Mouse (Mus musculus) stomach, postnatal 0 days (tissue): ENCODE results near the gene Padi4.

ENCODE experiments used
- CTCF ChIP-seq: IDR thresholded peaks from 2 replicates; pipeline ENCODE4 v1.5.1; 2016; ENCODE audit warnings: antibody characterized with exemption, low read depth, mild to moderate bottlenecking, moderate library complexity
- EP300 ChIP-seq: optimal IDR thresholded peaks from 2 replicates; pipeline ENCODE3; 2016; ENCODE audit warnings: antibody characterized with exemption

- no peak for TF ChIP-seq CTCF
- TF ChIP-seq EP300 = no peak
These were observed 59.5 kb downstream of the Padi4 start for GRCm38 (mm10) chr4:140714586-140714985.
